Mouse (Mus musculus) urinary bladder, postnatal 25 days (tissue): Measurements from ENCODE around the gene Tamm41.

Source experiments
- DNase-seq: peaks from one replicate; pipeline ENCODE4 v3.0.0; 2022; ENCODE audit warnings: low spot score

Gene Tamm41

DNA sequence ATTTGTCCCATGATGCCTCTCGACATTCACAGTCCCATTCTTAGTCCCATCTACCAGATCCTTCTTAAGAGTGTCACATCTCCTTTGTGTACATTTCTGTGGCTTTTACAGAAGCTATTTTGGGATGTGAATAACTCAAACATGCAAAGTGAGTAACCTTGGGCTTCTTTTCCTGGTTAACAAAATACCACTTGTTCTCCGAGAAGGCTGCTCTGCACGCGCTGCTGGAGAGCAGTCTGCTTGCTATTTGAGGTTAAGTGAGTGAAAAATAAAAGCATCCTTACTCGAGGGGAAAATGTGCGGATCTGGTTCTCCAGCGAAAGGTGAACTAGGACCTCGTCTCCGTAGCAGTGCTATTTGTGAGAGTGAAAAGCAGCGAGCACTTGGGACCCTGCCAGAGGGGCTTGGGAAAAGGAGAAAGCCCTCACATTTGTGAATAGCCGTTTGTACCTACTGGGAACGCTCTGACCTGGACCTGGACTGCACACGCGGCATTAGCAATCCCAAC is 10.1 kb downstream of the Tamm41 start:
- DNase-seq = no peak

DNA sequence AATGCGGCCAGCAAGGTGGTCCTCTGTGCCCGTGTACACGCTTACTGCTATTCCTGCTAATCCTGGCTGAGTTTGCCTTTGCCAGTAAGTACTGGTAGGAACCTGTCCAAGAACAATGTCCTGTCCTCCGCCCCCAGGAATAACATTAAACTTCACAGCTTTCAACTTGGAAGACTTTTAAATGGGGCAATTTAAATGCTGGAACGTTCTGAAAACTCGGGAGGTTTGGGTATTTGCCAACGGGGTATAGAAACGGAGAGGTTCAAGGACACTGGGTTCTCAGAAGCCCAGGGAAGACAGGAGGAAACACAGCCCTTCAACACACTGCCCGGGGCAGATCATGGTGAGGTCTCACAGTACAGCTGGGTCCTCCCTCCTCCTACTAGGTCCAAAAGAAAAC is 14.8 kb downstream of the Tamm41 start:
- no peak for DNase-seq

- DNase-seq = no peak
Observed at GRCm38 (mm10) chr6:115015461-115015860, 22.2 kb downstream of the Tamm41 start.

DNA sequence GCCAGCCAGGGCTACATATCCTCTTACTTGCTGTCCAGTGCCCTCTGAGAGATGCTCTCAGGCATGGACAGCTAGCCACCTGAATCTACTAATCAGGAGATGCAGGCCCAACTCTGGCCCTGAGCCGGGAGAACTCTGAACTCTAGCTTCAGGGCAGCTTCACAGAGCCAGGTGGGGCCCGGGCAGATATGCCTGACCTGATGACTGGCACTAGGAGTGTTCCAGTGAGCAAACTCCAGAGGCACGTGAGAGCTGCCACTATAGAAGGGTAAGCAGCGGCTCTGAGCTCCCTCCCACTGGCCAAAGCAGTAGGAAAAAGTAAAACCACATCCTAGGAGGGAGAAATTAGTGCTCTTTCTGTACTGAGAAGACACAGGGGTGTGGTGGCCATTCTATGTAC is 24.1 kb downstream of the Tamm41 start:
- no peak for DNase-seq

GRCm38 (mm10) chr6:115011792-115012191 is 25.9 kb downstream of the Tamm41 start:
- DNase-seq = no peak

DNA sequence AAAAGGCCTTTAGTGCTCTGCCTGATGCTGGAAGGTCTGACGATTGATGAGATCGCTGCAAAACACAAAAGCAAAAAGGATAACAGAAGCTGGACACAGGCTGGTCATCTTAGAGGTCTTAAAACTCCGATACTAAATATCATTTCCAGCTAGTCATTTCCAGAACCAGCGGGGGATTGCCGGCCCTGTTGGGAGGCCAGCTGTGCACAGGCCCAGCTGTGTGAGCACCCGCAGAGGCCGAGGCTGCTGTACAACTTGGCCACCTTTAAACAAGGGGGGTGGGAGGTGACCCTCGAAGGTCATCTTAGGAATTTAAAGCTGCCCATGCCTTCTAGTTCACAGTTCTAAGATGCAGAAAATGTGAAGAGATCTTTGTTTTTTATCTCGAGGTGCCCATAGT is 26.9 kb downstream of the Tamm41 start:
- no peak for DNase-seq

DNA sequence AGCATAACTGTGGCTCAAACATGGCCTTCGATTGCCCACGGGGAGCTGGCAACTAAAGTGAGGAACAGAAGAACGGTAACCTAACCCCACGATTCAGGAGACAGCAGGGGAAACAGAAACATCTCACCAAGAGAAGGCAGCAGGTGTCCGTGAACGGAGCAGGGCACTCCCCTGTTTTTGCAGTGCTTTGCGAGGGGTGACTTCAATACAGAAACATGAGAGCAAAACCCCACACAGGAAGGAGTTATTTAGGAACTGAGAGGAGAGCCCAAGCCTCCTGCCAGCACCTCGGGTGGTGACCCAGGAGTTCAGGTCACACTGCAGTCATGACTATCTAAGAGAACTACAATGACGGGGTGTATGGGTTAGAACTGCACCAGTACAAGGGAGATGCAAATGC is 27.4 kb downstream of the Tamm41 start:
- DNase-seq = no peak

GRCm38 (mm10) chr6:115007728-115008127 is 29.9 kb downstream of the Tamm41 start:
- DNase-seq = peak; percentile 88

GRCm38 (mm10) chr6:115006948-115007347 is 30.7 kb downstream of the Tamm41 start:
- DNase-seq = no peak

- no peak for DNase-seq
Observed at GRCm38 (mm10) chr6:115006065-115006464, 31.6 kb downstream of the Tamm41 start.

GRCm38 (mm10) chr6:115005351-115005890 is 32.3 kb downstream of the Tamm41 start:
- no peak for DNase-seq

- DNase-seq = no peak
Observed at GRCm38 (mm10) chr6:115004636-115005035, 33.0 kb downstream of the Tamm41 start.

DNA sequence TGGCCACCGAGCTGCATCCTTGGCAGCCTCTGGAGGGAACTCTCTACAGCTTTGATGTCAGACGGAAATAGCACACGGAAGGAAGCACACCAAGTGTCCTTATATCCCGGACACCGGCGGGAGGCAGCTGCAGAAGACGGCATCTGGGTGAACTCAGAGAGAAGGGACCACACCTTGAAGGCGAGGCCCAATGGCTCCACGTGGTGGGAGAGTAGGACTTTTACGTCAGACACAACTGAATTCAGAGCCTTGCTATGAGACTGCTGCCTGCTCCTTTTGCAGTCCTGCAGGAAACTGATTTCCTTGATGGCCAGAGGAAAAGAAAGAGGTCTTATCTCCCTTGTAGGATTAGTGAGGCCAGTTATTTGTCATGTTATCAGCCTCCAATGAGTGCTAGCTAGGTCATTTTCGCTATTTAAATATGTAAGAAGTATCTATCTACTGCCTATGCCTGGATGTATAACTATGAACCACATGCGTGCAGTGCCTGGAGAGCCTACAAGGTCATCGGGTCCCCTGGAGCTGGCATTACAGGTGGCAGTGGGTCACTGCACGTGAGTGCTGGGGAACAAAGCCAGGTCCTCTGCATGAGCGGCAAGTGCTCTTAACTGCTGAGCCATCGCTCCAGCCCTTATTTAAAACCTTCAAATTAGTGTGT is 39.2 kb downstream of the Tamm41 start:
- no peak for DNase-seq

- no peak for DNase-seq
Observed at GRCm38 (mm10) chr6:114997471-114997870, 40.2 kb downstream of the Tamm41 start.

DNA sequence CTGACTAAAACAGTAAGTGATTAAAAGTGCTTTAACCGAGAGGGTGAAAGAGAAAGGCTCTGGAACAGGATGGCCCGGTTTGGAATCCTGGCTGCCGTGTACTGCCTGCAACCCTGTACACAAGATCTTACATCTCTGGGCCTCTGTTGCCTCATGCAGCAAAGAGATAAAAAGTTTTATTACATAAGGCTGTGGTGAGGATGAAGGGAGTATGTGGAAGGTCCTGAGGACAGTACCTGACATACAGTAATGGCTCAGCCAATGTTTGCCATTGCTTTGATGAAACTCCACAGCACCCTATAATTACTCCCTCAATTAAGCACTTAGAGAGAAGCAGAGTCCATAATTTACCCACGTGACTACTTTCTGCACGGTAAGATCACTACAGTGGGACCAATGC is 40.8 kb downstream of the Tamm41 start:
- DNase-seq = no peak

DNA sequence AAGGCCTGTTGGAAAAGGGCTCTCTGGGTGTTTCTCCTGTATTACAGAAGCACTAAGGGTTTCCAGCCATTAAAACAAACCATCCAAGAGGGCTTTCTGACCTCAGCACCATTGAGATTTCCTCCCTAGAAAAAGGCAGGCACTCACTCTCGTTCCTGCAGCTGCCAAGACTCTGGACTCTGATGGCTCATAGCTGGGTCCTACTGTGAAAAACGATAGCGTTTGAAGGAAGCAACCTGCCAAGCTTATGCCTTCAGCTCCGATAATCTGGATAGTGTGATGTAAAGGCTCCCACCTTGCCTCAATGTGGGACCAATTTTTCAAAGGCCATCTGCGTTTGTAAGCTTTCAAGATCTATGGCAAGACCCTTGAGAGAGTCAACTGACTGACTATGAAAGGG is 43.6 kb downstream of the Tamm41 start:
- DNase-seq = no peak

DNA sequence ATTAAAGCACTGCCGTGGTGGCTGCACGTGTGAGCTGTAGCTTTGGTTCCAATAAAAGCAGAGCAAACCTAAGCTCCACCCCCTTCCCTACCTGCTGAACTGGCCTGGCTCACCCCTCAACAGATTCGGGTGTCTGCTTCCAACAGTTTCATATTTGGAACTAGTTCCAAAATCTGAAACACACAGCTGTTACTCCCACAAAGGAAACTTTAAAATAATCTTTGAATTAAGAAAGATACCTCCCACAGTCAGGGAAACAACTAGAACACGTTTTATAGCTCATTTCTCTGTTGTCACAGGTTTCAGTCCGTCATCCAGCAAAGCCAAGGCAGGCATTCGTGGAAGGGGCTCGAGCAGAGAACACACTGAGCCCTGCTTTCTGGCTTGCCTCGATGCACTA is 44.0 kb downstream of the Tamm41 start:
- no peak for DNase-seq

DNA sequence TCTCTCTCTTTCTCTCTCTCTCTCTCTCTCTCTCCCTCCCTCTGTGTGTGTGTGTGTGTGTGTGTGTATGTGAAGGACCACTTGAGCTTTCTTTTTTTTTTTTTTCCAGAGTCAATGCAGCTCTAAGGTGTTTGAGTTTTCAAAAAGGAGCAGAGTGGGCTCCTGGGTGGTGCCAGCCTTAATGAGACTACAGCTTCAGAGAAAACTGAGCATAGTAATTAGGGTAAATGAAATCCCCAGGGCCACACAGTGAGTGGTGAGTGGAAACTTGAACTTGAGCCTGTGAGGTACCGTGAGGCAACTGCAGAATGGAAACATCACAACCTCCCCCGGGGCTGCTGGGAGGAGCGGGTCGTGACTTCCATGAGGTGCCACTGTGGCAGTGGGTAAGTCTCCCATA is 45.8 kb downstream of the Tamm41 start:
- no peak for DNase-seq

DNA sequence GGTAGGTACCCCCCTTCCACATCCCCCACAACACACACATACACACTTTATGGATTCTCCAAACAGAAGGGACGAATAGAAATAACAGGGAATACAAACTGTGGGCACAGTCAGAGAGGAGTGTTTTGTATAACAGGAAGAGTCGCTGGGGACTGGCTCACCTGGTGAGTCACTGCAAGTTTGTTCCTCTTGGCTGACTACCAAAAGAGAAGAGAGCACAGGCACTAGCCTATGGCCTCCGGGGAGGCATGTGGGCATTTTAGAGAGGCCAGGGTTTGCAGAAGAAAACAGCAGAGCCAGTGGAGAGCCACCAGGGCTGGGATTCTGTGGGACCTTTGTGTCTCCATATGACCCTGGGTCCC is 49.1 kb downstream of the Tamm41 start:
- DNase-seq = peak; percentile 18

DNA sequence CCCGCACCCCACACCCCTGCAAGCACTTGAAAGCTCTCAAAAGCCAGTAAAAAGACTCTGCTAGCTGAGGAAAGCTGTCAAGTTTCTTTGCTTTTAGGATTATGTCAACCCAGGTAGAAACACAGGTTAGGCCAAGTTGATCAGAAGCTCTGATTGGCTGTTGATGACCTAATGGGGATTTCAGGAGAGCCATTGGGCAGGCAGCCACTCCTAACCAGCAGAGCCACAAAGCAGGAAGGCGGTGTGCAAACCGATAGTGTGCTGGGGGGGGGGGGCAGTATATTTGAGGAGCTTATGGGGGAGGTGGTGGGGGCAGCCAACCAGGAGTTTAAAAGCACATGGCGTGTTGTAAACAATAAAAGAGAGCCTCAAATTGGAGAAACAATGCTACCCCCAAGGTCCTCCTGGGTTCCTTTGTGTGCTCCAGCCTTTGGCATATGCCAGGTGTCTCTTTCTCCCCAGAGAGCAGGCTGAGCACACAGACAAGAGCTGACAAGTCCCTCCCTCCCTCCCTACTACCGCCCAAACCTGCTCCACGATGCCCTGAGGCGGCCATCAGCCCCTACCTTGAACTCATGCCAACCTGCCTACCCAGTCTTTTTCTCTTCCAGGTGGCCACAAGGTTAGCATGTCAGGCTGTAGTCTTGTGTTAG is 49.6 kb downstream of the Tamm41 start:
- peak; percentile 45 for DNase-seq

- DNase-seq = no peak
Observed at GRCm38 (mm10) chr6:114982671-114983070, 55.0 kb downstream of the Tamm41 start.

DNA sequence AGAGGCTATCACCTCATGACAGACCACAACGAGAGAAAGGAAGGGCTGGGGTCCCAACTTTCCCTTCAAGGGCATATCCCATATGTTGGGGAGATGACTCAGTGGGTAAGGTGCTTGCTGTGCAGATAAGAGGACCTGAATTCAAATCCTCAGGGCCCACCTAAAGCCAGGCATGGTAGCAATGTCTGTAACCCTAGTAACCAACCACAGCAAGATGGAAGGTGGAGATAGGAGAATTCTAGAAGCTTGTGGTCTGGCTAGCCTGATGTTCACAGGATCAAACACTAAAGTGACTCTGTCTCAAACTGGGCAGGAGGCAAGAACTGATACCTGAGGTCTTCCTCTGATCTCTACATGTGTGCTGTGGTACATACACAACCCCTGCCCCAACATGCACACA is 58.0 kb downstream of the Tamm41 start:
- no peak for DNase-seq

- peak; percentile 33 for DNase-seq
Observed at GRCm38 (mm10) chr6:114976915-114977419, 60.7 kb downstream of the Tamm41 start.
